Mouse (Mus musculus) liver, embryonic 11.5 days (tissue): Measurements from ENCODE around the gene Pdcl2. TPM values are rescaled to one million over a fixed set of nuclear protein-coding genes. Genes with fewer than 3 reads are reported as not detected.

Experiments
- ATAC-seq: fragments of 200-750 bp; cut with Nextera tagmentation; replicated peaks from 2 replicates; pipeline ENCODE4 v1.8.0; 2017; ENCODE audit warnings: moderate number of reproducible peaks, mild to moderate bottlenecking, moderate TSS enrichment, moderate library complexity; ENCODE audit not compliant: low FRiP score
- DNase-seq: peaks from one replicate; pipeline ENCODE4 v3.0.0-alpha.2; 2017; ENCODE audit warnings: low spot score
- H3K27ac ChIP-seq: fragments of 300-500 bp; sonication (generic); 2 replicates; pipeline ENCODE4 v1.5.1; 2014; ENCODE audit warnings: mild to moderate bottlenecking, low read depth, low read length, control low read depth
- H3K27me3 ChIP-seq: fragments of 300-500 bp; sonication (generic); replicated peaks from 2 replicates; pipeline ENCODE4 v1.6.1; 2014; ENCODE audit warnings: low read length, mixed read lengths; ENCODE audit not compliant: control insufficient read depth, insufficient read depth
- H3K36me3 ChIP-seq: fragments of 300-500 bp; sonication (generic); 2 replicates; pipeline ENCODE4 v1.6.1; 2014; ENCODE audit warnings: mild to moderate bottlenecking, low read length, moderate library complexity, mixed read lengths; ENCODE audit not compliant: control insufficient read depth, insufficient read depth
- H3K4me1 ChIP-seq: fragments of 300-500 bp; sonication (generic); replicated peaks from 2 replicates; pipeline ENCODE4 v1.6.1; 2014; ENCODE audit warnings: low read length, mixed read lengths; ENCODE audit not compliant: control insufficient read depth, insufficient read depth
- H3K4me2 ChIP-seq: fragments of 300-500 bp; sonication (generic); 2 replicates; pipeline ENCODE4 v1.6.1; 2014; ENCODE audit warnings: mild to moderate bottlenecking, control low read depth, moderate library complexity
- H3K4me3 ChIP-seq: fragments of 300-500 bp; sonication (generic); 2 replicates; pipeline ENCODE4 v1.5.1; 2014; ENCODE audit warnings: low read depth, low read length, control low read depth
- H3K9ac ChIP-seq: fragments of 300-500 bp; sonication (generic); 2 replicates; pipeline ENCODE4 v1.6.1; 2014; ENCODE audit warnings: low read depth, low read length, control low read depth
- H3K9me3 ChIP-seq: fragments of 300-500 bp; sonication (generic); 2 replicates; pipeline ENCODE4 v1.6.1; 2016; ENCODE audit warnings: low read length, inconsistent platforms, mixed read lengths; ENCODE audit not compliant: control insufficient read depth
- WGBS: fragments of 180-500 bp; shearing (Covaris S2); extraction: QIAGEN DNeasy Blood & Tissue Kit; methylation state at CpG from one replicate; pipeline ENCODE4 v1.1.7; 2014; 5-methylcytosine and 5-hydroxymethylcytosine counted together
- polyA plus RNA-seq: library from polyadenylated mRNA; unstranded; fragments of >200 nt; fragmentation: Nextera tagmentation; extraction: Ambion mirVana; gene quantifications from 2 replicates; pipeline ENCODE4 v1.2.1, GENCODE M21; 2014

Pdcl2 gene
- polyA plus RNA-seq = not detected in 2 replicates

GRCm38 (mm10) chr5:76330953-76331352 lies at the start of gene Pdcl2:
Gene Pdcl2 (minus strand): TSS chr5:76331156.
- Histone ChIP-seq H3K36me3 (no peaks in the 10 kb centered on the region), H3K9ac (no peak within 1 kb of the TSS), H3K27ac (no peak within 1 kb of the TSS), H3K27me3 (no peaks in the 10 kb centered on the region), H3K4me1 (no peaks in the 10 kb centered on the region), H3K4me2 (no peak within 1 kb of the TSS), H3K9me3 (no peaks in the 10 kb centered on the region), H3K4me3 (no peak within 1 kb of the TSS)
- 82% methylated on average over 7 of the region's 7 CpGs for WGBS
- ATAC-seq (no peak), DNase-seq (no peak)

GRCm38 (mm10) chr5:76379216-76379615 lies 48.3 kb upstream of the Pdcl2 start:
- H3K36me3 ChIP-seq = no peaks in the 10 kb centered on the region
- no peaks in the 10 kb centered on the region for H3K27me3 ChIP-seq
- no peak overlapping the region for H3K4me2 ChIP-seq
- no peak overlapping the region for H3K27ac ChIP-seq
- ATAC-seq = no peak
- 41% methylated on average over 3 of the region's 3 CpGs for WGBS
- no peaks in the 10 kb centered on the region for H3K4me1 ChIP-seq
- no peak overlapping the region for H3K9ac ChIP-seq
- no peaks in the 10 kb centered on the region for H3K9me3 ChIP-seq
- H3K4me3 ChIP-seq = no peak overlapping the region
- no peak for DNase-seq

- WGBS = 63% methylated on average over 8 of the region's 8 CpGs
- DNase-seq (no peak), ATAC-seq (no peak)
- no peaks in the 10 kb centered on the region for H3K36me3 ChIP-seq
- H3K4me2 ChIP-seq = no peak overlapping the region
- no peaks in the 10 kb centered on the region for H3K4me1 ChIP-seq
- H3K4me3 ChIP-seq = no peak overlapping the region
- no peak overlapping the region for H3K9ac ChIP-seq
- no peaks in the 10 kb centered on the region for H3K9me3 ChIP-seq
- peaks cover 2% of the 10 kb centered on the region for H3K27me3 ChIP-seq
- no peak overlapping the region for H3K27ac ChIP-seq
Observed at GRCm38 (mm10) chr5:76369215-76369840, 38.4 kb upstream of the Pdcl2 start.

GRCm38 (mm10) chr5:76365406-76365805 lies 34.5 kb upstream of the Pdcl2 start:
- H3K4me3 ChIP-seq = no peak overlapping the region
- peaks cover 23% of the 10 kb centered on the region for H3K27me3 ChIP-seq
- H3K4me1 ChIP-seq = no peaks in the 10 kb centered on the region
- no peak overlapping the region for H3K9ac ChIP-seq
- no peaks in the 10 kb centered on the region for H3K9me3 ChIP-seq
- H3K4me2 ChIP-seq = no peak overlapping the region
- no peaks in the 10 kb centered on the region for H3K36me3 ChIP-seq
- no peak overlapping the region for H3K27ac ChIP-seq
- 49% methylated on average over 5 of the region's 5 CpGs for WGBS
- no peak for DNase-seq
- ATAC-seq = no peak

- H3K9ac ChIP-seq = no peak within 1 kb of the TSS
- ATAC-seq (no peak), DNase-seq (no peak)
- H3K4me2 ChIP-seq = peak within 1 kb of the TSS; percentile 62
- H3K4me3 ChIP-seq = peak within 1 kb of the TSS; percentile 31
- peaks cover 23% of the 10 kb centered on the region for H3K27me3 ChIP-seq
- H3K4me1 ChIP-seq = no peaks in the 10 kb centered on the region
- WGBS = 10% methylated on average over 35 of the region's 35 CpGs
- no peaks in the 10 kb centered on the region for H3K9me3 ChIP-seq
- H3K36me3 ChIP-seq = no peaks in the 10 kb centered on the region
- H3K27ac ChIP-seq = no peak within 1 kb of the TSS
Observed at GRCm38 (mm10) chr5:76363453-76364104, 32.6 kb upstream of the Pdcl2 start, which contains the start of gene Nmu. Gene Nmu (minus strand): TSS chr5:76363788.

- Histone ChIP-seq H3K4me1 (no peaks in the 10 kb centered on the region), H3K36me3 (no peaks in the 10 kb centered on the region), H3K9me3 (no peaks in the 10 kb centered on the region), H3K4me3 (no peak overlapping the region), H3K4me2 (no peak overlapping the region), H3K9ac (no peak overlapping the region), H3K27me3 (peaks cover 23% of the 10 kb centered on the region), H3K27ac (no peak overlapping the region)
- WGBS = 89% methylated on average over 4 of the region's 4 CpGs
- no peak for ATAC-seq
- DNase-seq = no peak
Observed at GRCm38 (mm10) chr5:76360786-76361185, 29.8 kb upstream of the Pdcl2 start.

- H3K4me3 ChIP-seq = no peak overlapping the region
- H3K4me2 ChIP-seq = no peak overlapping the region
- no peak overlapping the region for H3K9ac ChIP-seq
- no peaks in the 10 kb centered on the region for H3K4me1 ChIP-seq
- H3K36me3 ChIP-seq = no peaks in the 10 kb centered on the region
- 83% methylated on average over 1 of the region's 1 CpGs for WGBS
- DNase-seq = no peak
- H3K9me3 ChIP-seq = no peaks in the 10 kb centered on the region
- peaks cover 23% of the 10 kb centered on the region for H3K27me3 ChIP-seq
- H3K27ac ChIP-seq = no peak overlapping the region
- no peak for ATAC-seq
Observed at GRCm38 (mm10) chr5:76360057-76360456, 29.1 kb upstream of the Pdcl2 start.

GRCm38 (mm10) chr5:76351953-76352611 lies 21.1 kb upstream of the Pdcl2 start:
- Histone ChIP-seq H3K4me2 (no peak overlapping the region), H3K4me3 (no peak overlapping the region), H3K27ac (no peak overlapping the region), H3K27me3 (no peaks in the 10 kb centered on the region), H3K9ac (no peak overlapping the region), H3K9me3 (no peaks in the 10 kb centered on the region), H3K4me1 (no peaks in the 10 kb centered on the region), H3K36me3 (no peaks in the 10 kb centered on the region)
- no peak for DNase-seq
- 73% methylated on average over 7 of the region's 7 CpGs for WGBS
- ATAC-seq = no peak
